Mouse (Mus musculus) E14TG2a.4 (cell line): Measurements from ENCODE around the gene Mfsd11.
A peak's percentile ranks its signal among the peaks of the same experiment; 100 is the strongest.

ENCODE experiments used
- H3K27me3 ChIP-seq: 2 replicates; pipeline ENCODE4 v1.6.1; 2014; ENCODE audit warnings: low read length, control low read depth; ENCODE audit not compliant: insufficient read depth
- H3K36me3 ChIP-seq: 2 replicates; pipeline ENCODE4 v1.6.1; 2014; ENCODE audit warnings: low read length, control low read depth; ENCODE audit not compliant: insufficient read depth
- H3K4me1 ChIP-seq: replicated peaks from 2 replicates; pipeline ENCODE4 v1.6.1; 2014; ENCODE audit warnings: low read depth, low read length, control low read depth
- H3K4me3 ChIP-seq: replicated peaks from 2 replicates; pipeline ENCODE4 v1.5.1; 2014; ENCODE audit warnings: mild to moderate bottlenecking, low read length
- H3K9me3 ChIP-seq: 2 replicates; pipeline ENCODE4 v1.6.1; 2014; ENCODE audit warnings: low read length, control low read depth
- CTCF ChIP-seq: conservative IDR thresholded peaks from 2 replicates; pipeline ENCODE4 v1.5.1; 2014; ENCODE audit warnings: low read length
- NANOG ChIP-seq: IDR thresholded peaks from 2 replicates; pipeline ENCODE4 v1.6.1; 2014; ENCODE audit warnings: borderline replicate concordance, low read length, mixed read lengths
- POU5F1 ChIP-seq: IDR thresholded peaks from 2 replicates; pipeline ENCODE4 v1.6.1; 2014; ENCODE audit warnings: low read length, borderline replicate concordance

Gene Mfsd11

GRCm38 (mm10) chr11:116905741-116906456 lies 53.7 kb downstream of the Mfsd11 start:
- no peaks in the 10 kb centered on the region for H3K27me3 ChIP-seq
- TF ChIP-seq NANOG, result no peak
- TF ChIP-seq CTCF, result no peak
- TF ChIP-seq POU5F1, result no peak
- H3K9me3 ChIP-seq, result peaks cover 32% of the 10 kb centered on the region
- peaks cover 41% of the 10 kb centered on the region for H3K4me1 ChIP-seq
- H3K36me3 ChIP-seq, result 0 out of 2 replicates have a peak, but pooled peaks cover 3% of the 10 kb centered on the region
- H3K4me3 ChIP-seq, result no peak overlapping the region; the same call in 1 of the 2 replicates

GRCm38 (mm10) chr11:116913573-116913972 lies 61.3 kb downstream of the Mfsd11 start:
- no peaks in the 10 kb centered on the region for H3K9me3 ChIP-seq
- peaks cover 57% of the 10 kb centered on the region for H3K4me1 ChIP-seq
- H3K27me3 ChIP-seq, result peaks cover 26% of the 10 kb centered on the region
- no peaks in the 10 kb centered on the region for H3K36me3 ChIP-seq
- peak overlapping the region; percentile 23; the same call in 1 of the 2 replicates for H3K4me3 ChIP-seq
- TF ChIP-seq NANOG, result no peak
- no peak for TF ChIP-seq POU5F1
- no peak for TF ChIP-seq CTCF

- Histone ChIP-seq H3K4me3 (0 out of 2 replicates have a peak overlapping the region, but pooled peaks have one; percentile 8), H3K36me3 (no peaks in the 10 kb centered on the region), H3K4me1 (peaks cover 58% of the 10 kb centered on the region), H3K9me3 (no peaks in the 10 kb centered on the region), H3K27me3 (peaks cover 28% of the 10 kb centered on the region)
- TF ChIP-seq POU5F1 (no peak), CTCF (no peak), NANOG (no peak)
Observed at GRCm38 (mm10) chr11:116914267-116914885, 62.1 kb downstream of the Mfsd11 start.

GRCm38 (mm10) chr11:116915241-116915640 lies 63.0 kb downstream of the Mfsd11 start:
- Histone ChIP-seq H3K27me3 (peaks cover 35% of the 10 kb centered on the region), H3K9me3 (no peaks in the 10 kb centered on the region), H3K36me3 (no peaks in the 10 kb centered on the region), H3K4me1 (peaks cover 66% of the 10 kb centered on the region), H3K4me3 (0 out of 2 replicates have a peak overlapping the region, but pooled peaks have one; percentile 8)
- TF ChIP-seq POU5F1, result no peak
- no peak for TF ChIP-seq CTCF
- no peak for TF ChIP-seq NANOG

GRCm38 (mm10) chr11:116917361-116917760 lies 65.1 kb downstream of the Mfsd11 start:
- no peaks in the 10 kb centered on the region for H3K9me3 ChIP-seq
- TF ChIP-seq CTCF (no peak), POU5F1 (no peak), NANOG (no peak)
- peaks cover 83% of the 10 kb centered on the region for H3K4me1 ChIP-seq
- peak overlapping the region; percentile 85 for H3K4me3 ChIP-seq
- no peaks in the 10 kb centered on the region for H3K36me3 ChIP-seq
- H3K27me3 ChIP-seq, result peaks cover 45% of the 10 kb centered on the region

GRCm38 (mm10) chr11:116918323-116919185 lies 66.3 kb downstream of the Mfsd11 start, which contains the start of gene Mgat5b:
Mgat5b (plus strand) TSS chr11:116918863.
- H3K36me3 ChIP-seq, result peaks cover 6% of the 10 kb centered on the region
- TF ChIP-seq CTCF (0 out of 2 replicates have a peak, but pooled peaks have one; percentile 3), NANOG (no peak)
- H3K4me3 ChIP-seq, result peak within 1 kb of the TSS; percentile 85
- H3K4me1 ChIP-seq, result peaks cover 81% of the 10 kb centered on the region
- no peaks in the 10 kb centered on the region for H3K9me3 ChIP-seq
- peaks cover 47% of the 10 kb centered on the region for H3K27me3 ChIP-seq

- H3K4me3 ChIP-seq, result peak overlapping the region; percentile 85
- peaks cover 54% of the 10 kb centered on the region for H3K27me3 ChIP-seq
- TF ChIP-seq POU5F1, result no peak
- TF ChIP-seq CTCF, result no peak
- TF ChIP-seq NANOG, result no peak
- H3K36me3 ChIP-seq, result peaks cover 14% of the 10 kb centered on the region
- peaks cover 76% of the 10 kb centered on the region for H3K4me1 ChIP-seq
- H3K9me3 ChIP-seq, result no peaks in the 10 kb centered on the region
Observed at GRCm38 (mm10) chr11:116919186-116920020, 67.2 kb downstream of the Mfsd11 start.

GRCm38 (mm10) chr11:116920746-116921145 lies 68.5 kb downstream of the Mfsd11 start:
- no peak for TF ChIP-seq POU5F1
- no peak for TF ChIP-seq CTCF
- no peaks in the 10 kb centered on the region for H3K9me3 ChIP-seq
- peaks cover 28% of the 10 kb centered on the region for H3K36me3 ChIP-seq
- peaks cover 66% of the 10 kb centered on the region for H3K4me1 ChIP-seq
- H3K27me3 ChIP-seq, result peaks cover 56% of the 10 kb centered on the region
- H3K4me3 ChIP-seq, result no peak overlapping the region
